Mouse (Mus musculus): ENCODE results near the gene B430305J03Rik. TPM values are rescaled to one million over a fixed set of nuclear protein-coding genes. Genes with fewer than 3 reads are reported as not detected.
A peak's percentile ranks its signal among the peaks of the same experiment; 100 is the strongest.

The B430305J03Rik gene
- under 1 TPM in 2 of 4 experiments, not detected in 2; 0.06 to 0.09 TPM for total RNA-seq (2022)

DNA sequence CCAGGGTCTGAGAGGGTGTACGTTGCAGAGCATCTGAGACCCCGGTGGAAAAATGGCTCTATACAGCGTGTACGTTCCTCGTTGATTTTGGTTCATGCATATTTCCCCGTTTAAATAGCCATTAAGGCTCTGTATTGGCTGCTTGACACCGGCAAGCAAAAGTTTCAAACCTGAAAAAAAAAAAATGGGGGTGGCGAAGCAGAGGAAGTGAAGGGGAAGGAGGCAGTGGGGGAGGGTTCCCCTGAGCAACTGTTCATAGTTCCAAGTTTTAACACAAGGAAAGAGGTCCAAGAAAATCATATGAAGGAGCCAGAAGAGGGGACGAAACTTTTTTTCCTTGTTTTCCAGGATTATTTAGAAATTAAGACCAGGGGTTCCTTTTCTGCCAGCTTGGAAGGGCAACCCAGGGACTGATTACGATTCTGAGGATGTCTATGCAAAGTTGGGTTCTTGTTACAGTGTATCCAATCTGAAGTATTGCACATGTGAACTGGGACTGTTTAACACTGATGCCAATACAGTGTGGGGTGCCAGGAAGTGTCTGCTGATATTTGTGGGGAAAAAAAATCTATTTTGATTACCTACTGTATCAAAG is at the start of gene B430305J03Rik:
Gene B430305J03Rik (minus strand): TSS at position 173 of the 595 bp plus-strand sequence.
- DNase-seq (ENCODE audit: low spot score): peak; percentile 18

GRCm38 (mm10) chr3:61409683-61410082 is 43.9 kb upstream of the B430305J03Rik start:
- DNase-seq (ENCODE audit: low spot score): peak; percentile 59

DNA sequence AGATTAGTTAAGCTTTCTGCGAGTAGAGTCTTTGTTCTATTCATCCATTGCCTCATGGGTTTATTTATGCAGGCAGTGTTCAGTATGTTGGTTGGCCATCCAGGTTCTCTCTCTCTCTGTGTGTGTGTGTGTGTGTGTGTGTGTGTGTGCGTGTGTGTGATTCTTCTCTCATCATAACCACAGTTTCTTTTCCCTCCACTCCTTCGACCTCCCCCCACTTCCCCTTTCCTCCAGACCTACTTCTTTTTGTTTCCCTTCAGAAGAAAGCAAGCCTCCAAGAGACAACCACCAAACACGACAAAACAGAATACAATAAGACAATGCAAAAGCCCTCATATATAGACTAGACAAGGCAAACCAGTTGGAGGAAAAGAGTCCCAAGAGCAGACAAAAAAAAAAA is 41.2 kb upstream of the B430305J03Rik start:
- DNase-seq (ENCODE audit: low spot score): no peak

DNA sequence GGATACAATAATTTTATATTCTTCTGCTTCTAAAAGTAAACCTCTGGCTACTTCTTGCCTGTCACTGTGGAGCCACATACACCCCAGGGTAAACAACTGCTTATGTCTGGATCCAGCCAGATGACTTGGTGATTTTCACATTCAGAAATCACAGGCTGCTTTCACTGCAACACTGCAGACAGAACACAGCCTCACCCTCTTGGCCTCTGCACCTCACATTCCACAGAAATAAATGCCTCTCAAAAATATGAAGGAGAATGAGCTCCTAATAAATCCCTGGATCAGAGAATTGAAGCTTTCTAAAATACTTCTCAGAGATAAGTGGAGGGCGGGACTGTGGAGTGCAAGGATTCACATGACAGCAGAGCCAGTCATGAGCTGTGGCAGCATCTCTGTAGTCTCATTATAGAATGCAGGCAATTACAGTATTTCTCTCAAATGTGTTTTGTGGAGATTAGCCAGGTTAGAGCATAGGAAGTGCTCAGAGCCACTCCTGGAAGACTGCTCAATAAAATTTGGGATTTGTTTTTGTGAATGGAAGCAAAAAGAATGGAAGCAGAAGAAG is 35.2 kb upstream of the B430305J03Rik start:
- no peak for DNase-seq (ENCODE audit: low spot score)

DNA sequence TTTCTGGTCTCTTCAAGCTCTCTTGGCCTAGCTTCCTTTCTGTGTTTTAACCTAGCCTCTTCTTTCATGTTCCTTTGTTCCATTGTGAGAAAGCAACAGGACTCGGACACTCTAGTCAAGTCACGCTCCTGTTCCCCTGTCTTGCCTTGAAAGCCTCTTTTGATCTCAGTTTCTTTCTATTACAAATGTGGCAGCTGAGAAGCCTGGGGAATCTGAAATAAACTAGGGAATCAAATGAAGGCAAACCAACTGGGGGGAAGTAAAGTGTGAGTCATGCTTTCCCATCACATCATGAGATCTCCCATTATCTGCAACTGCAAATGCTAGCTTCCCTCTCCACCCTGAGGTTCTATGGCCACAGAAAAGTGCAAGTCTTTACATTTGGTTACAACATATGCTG is 31.0 kb upstream of the B430305J03Rik start:
- DNase-seq (ENCODE audit: low spot score): peak; percentile 13

GRCm38 (mm10) chr3:61395382-61395781 is 29.6 kb upstream of the B430305J03Rik start:
- no peak for DNase-seq (ENCODE audit: low spot score)

GRCm38 (mm10) chr3:61393520-61393919 is 27.8 kb upstream of the B430305J03Rik start:
- no peak for DNase-seq (ENCODE audit: low spot score)

DNA sequence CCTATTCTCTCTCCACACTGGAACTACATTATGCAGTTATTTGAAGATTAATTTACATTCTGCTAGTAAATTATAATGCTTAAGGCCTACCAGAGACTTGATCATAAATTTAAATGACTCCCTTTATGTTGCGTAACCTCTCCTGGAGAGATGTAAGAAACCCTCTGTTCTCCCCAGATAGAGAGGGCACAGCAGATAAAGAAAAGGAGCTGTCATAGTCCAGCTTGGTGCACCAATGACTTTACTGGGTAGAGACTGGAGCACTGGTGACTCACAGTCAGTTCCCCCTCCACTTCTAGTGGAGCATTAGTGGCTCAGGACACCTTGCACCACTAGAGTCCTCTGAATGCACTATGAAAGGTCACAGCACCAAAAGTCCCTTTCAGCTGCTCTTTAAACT is 27.1 kb upstream of the B430305J03Rik start:
- no peak for DNase-seq (ENCODE audit: low spot score)

DNA sequence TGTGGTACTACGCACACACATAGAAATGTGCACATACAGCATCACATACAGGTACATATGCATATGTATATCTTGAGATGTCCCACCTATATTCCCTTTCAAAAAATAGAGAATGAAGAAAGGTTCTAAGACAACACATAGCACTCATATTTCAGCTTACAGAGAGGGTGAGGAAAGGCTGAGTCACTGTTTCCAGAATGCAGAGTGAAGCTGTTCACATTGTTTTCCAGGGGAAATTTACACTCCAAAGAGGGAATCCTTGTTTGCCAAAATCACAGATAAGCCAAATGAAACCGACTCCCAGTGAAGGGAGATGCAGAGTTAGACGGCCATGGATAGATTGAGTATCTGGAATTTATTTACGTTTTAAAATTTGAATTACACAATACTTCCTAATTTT is 25.8 kb upstream of the B430305J03Rik start:
- no peak for DNase-seq (ENCODE audit: low spot score)

GRCm38 (mm10) chr3:61386368-61386767 is 20.6 kb upstream of the B430305J03Rik start:
- no peak for DNase-seq (ENCODE audit: low spot score)

- no peak for DNase-seq (ENCODE audit: low spot score)
Observed at GRCm38 (mm10) chr3:61376001-61376400, 10.2 kb upstream of the B430305J03Rik start.

DNA sequence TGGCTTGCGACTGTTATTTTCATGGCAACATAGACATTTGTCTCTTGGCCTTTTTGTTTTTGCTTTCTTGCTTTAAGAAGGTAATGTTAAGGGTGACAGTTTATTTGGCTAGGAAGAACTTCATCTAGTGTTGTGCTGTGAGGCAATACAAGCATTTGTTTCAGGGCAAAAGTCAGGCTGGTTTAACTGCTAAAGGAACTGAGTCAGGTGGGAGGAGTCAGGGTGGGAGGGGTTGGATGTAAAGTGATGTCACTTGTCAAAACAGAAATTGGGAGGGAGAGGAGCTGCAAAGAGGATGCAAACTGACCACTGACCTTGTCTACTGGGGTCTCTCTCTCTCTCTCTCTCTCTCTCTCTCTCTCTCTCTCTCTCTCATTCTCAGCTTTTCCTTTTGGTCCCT is 2.7 kb upstream of the B430305J03Rik start:
- DNase-seq (ENCODE audit: low spot score): no peak

DNA sequence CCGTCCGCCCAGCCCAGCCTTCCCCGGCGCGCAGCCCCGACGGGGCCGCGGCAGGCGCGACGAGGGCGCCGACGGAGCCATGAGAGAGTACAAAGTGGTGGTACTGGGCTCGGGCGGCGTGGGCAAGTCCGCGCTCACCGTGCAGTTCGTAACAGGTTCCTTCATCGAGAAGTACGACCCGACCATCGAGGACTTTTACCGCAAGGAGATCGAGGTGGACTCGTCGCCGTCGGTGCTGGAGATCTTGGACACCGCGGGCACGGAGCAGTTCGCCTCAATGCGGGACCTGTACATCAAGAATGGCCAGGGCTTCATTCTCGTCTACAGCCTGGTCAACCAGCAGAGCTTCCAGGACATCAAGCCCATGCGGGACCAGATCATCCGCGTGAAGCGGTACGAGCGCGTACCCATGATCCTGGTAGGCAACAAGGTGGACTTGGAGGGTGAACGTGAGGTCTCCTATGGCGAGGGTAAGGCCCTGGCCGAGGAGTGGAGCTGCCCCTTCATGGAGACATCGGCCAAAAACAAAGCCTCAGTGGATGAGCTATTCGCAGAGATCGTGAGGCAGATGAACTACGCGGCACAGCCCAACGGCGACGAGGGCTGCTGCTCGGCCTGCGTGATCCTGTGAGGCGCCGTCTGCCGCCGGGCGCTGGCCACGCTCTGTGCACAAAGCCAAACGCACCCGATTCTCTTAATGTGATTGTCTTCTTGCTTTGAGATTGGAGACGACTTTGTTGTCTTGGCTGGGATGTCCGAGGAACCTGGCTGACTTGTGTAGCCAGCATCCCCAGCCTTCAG is 573 bp downstream of the B430305J03Rik start:
- peak; percentile 31 for DNase-seq (ENCODE audit: low spot score)

- no peak for DNase-seq (ENCODE audit: low spot score)
Observed at GRCm38 (mm10) chr3:61364661-61364977, 1.1 kb downstream of the B430305J03Rik start.

DNA sequence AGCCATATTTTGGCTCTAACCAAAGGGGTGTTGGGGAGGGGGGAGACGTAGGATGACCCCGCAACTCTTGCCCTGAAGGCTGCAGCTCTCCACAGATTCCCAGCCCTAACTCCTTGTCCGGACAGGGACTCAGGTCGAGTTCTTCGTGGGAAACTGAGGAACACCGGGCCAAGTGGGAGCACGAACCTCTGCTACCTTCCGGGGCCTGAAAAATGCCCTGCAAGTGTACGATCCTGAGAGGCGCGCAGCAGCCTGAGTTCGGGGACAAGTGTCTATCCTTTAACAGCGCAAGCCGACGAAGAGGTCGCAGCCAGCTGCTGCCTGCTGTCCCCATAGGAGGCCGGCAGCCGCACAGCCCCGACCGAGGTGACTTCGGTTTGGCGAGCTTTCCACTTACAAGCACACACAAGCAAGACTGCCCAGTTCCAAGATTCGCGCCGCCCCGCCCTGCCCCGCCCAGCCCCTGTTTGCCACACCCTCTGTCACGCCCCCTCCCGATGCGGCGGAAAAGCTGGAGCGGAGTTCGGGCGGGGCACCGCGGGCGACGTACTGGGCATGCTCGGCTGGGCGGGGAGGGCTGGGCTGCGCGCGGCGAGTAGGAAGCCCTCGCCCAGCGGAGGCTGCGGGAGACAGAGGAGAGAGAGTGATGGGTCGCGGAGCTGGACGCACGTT is 1.6 kb downstream of the B430305J03Rik start:
- DNase-seq (ENCODE audit: low spot score): peak; percentile 91

DNA sequence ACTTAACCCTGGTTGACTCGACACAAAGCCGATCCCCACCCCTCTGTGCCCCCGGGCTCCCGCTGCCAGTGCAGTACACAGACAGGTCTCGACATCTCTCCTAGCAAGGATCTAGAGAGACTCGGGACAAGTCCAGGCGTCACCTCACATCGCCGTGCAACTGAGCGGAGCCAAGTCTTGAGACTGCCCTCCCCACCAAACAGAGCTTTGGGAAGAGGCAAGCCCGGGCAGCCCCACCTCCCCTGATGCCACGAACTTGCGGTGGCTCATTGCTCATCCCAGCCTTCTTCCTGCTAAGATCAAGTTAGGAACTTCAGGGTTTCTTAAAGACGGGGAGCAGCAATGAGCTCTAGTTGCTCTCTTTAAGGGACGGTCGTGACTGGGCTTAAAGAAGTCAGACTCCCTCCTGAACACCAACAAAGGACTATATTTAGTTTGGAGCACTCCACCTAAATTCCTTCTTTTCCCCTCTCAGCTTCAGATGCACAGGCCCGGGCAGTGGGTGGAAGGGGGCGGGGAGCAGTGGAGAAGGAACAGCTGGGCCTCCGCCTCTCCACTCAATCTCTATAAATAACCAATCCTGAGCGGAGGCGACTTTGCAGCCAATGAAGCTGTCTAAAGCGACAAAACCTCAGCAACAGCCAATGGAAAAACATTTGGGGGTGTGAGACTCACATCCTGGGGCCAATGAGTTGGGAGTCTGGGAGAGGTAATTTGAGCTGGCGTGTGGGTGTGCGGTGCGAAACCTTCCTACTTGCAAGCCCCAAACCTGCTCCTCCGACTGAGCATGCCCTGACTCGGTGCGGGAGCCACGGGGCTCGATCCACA is 2.4 kb downstream of the B430305J03Rik start:
- peak; percentile 96 for DNase-seq (ENCODE audit: low spot score)

GRCm38 (mm10) chr3:61362821-61363160 is 3.0 kb downstream of the B430305J03Rik start:
- DNase-seq (ENCODE audit: low spot score): no peak

DNA sequence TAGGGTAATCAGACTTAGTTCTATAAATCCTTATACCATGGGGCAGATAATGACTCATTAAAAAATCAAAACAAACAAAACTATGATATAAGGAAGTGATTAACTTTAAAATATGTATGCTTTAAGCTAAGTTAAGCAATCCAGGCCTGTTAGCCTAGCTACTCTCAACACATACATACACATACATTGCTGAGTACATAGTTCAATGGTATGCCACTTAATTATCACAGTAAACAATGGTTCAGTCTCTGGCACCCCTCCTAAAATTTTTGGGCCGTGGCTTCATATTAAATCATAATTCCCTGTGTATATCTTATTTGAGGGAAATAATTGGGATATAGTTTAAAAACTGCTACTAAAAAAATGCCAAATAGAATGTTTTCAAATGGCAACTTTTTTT is 4.4 kb downstream of the B430305J03Rik start, which contains the start of gene Rap2b:
Gene Rap2b (plus strand): TSS at position 301 of the 400 bp plus-strand sequence.
- no peak for DNase-seq (ENCODE audit: low spot score)

GRCm38 (mm10) chr3:61358756-61359293 is 6.9 kb downstream of the B430305J03Rik start:
- no peak for DNase-seq (ENCODE audit: low spot score)

DNA sequence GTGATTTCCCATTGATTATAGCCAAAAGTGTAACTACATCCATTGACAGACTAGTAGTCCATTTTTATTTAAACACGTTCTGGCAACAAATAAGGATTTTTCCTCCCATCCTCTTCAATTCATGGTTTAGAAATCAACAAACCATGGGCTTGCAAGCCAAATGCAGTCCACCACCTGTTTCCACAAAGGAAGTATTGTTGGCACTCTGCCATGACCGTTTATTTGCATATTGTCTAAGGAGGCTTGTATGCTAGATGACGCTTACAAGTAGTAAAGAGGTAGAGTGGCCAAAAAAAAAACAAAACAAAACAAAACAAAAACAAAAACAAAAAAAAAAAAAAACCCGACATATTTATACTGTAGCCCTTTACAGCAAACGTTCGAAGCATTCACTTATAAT is 7.6 kb downstream of the B430305J03Rik start:
- peak; percentile 58 for DNase-seq (ENCODE audit: low spot score)

- no peak for DNase-seq (ENCODE audit: low spot score)
Observed at GRCm38 (mm10) chr3:61355464-61355863, 10.3 kb downstream of the B430305J03Rik start.

Measured in heart, adult 8-10 months (tissue).